Mouse (Mus musculus) layer of hippocampus, adult 9-11 months (tissue): ENCODE measurements at regions not wholly inside any gene's neighbourhood (a gene's known extent, or its start where the extent isn't known, plus 50 kb on each side); places are given as distances from the start of the nearest gene placed in this dataset.
"Not testable (repeated sequence)": the region's sequence is repeated elsewhere in the genome, so short reads cannot be mapped to it uniquely, and the experiment has no call there.

Experiments
- DNase-seq: peaks from one replicate; pipeline ENCODE4 v3.0.0; 2022

DNA sequence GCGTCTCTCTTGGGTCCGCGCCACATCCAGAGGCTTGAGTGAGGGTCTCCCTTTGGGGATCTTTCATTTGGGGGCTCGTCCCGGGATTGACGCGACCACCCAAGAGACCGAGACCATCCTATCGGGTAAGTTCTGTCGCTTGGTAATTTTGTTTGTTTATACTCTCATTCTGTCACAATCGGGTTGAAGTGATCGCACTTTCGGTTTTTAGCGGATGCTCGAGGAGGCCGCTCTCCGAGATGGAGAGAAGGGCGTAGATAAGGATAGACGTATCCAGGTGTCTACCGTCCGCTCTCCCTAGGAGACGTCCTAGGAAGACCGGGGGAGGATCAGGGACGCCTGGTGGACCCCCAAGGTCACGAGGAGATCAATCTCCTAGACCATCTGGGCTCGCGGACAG lies 199.3 kb upstream of the Mrpl21 start:
- DNase-seq = peak; percentile 1

DNA sequence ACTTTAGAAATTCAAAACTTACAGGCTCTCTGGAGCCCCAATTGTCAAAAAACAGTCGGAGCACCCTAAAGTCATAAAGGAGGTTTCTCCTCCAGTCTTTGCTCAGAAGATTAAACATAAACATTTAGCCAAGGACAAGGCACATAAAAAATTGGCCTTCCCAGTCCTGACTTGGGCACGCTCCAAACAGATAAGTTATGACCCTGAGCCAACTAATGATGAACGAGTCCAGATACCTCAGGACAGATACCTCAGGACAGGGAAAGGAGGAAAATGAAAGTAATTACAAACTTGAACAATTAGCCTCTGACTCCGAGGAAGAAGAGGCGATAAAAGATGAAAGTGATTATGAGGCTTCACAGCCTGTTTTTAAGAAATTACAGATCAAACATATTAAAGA lies 190.9 kb upstream of the Mrpl21 start:
- not testable (repeated sequence) for DNase-seq
